Mouse (Mus musculus) 416B (cell line): ENCODE results near the gene Fndc8.
A peak's percentile ranks its signal among the peaks of the same experiment; 100 is the strongest.

Experiments
- DNase-seq: peaks from one replicate; pipeline ENCODE4 v3.0.0; 2011; ENCODE audit warnings: low read depth

The Fndc8 gene

DNA sequence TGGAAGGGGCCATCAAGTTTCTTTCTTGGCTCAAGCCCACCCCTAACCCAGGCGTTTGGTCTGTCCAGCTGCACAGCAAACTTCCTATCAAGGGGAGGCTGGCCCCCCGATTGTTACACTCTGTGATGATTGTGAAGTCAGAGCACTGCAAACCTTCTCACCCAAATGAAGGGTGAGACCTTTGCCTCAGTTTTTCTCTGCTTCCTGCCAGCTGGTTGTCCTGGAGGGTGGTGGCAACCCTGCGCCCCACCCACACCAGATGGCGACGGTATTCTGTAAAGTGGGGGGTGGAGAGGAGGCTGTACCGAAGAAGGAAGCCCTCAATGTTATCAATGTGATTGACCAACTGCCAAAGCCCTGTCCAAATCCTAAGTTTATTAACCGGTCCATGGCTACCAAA is at the start of gene Fndc8:
Gene Fndc8 (plus strand): TSS at position 189 of the 400 bp plus-strand sequence.
- DNase-seq = no peak

DNA sequence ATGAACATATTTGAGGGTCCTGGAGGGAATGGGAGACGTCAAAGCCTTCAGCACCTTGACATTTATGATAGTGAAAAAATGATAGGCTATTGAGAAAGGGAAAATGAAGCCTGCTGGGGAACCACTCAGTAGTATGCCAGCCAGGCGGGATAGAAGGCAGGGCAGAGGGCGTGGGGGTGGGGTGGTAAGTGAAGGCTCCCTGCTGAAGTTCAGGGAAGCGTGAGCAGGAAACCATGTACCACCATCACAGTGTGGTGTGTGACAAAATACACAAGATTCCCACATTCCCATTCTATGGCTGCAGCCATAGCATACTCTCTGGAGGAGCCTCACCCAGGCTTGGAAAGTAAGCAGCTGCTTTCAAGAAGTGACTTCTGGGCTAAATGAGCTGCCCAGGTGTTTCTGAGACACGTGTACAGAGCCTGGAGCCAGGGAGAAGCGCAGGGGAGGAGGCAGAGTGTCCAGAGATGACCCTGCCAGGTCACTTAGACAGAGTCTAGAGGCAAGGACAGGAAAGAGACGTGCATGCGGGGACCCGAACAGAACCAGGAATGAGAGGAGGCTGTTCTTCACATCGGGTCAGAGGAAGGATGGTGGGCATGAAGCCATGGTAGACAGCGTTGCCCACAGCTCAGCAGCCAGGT is 47.0 kb upstream of the Fndc8 start:
- no peak for DNase-seq

GRCm38 (mm10) chr11:82845415-82846078 is 46.4 kb upstream of the Fndc8 start:
- DNase-seq = peak; percentile 89

GRCm38 (mm10) chr11:82846079-82846436 is 45.9 kb upstream of the Fndc8 start:
- DNase-seq = peak; percentile 74

DNA sequence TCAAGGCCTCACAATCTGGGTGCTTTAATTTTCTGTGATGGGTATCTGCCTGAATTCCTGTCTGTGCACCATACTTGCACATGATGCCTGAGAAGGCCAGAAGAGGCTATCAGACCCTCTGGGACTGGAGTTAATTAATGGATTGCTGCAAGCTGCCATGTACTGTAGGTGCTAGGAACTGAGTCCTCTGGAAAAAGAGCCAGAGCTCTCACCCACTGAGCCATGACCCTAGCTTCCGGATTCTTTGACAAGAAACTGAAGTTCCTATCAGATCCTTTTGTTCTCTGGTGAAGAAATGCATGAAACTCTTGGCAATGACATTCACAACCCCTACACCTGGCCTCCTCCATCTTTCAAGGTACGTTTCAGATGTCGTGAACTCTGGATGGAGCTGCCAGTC is 45.0 kb upstream of the Fndc8 start:
- no peak for DNase-seq

DNA sequence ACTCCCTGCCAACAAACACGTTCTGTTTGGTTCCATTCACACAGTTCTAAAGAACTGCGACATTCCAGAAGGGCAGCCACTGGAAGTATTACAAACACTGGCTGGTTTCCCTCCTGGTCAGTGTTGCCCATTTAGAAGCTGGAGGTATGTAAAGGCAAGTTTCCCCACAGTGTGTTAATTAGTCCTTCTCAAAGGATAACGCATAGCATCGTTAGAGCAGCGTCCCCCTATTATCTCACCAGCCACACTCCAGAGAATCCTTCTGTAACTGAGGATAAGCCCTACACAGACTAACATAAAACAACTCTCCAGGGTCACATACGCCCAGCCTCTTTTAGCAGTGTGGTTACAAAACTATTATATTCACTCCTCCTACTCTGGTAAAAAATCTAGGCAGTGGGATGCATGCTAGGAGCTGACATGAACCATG is 44.3 kb upstream of the Fndc8 start:
- no peak for DNase-seq

DNA sequence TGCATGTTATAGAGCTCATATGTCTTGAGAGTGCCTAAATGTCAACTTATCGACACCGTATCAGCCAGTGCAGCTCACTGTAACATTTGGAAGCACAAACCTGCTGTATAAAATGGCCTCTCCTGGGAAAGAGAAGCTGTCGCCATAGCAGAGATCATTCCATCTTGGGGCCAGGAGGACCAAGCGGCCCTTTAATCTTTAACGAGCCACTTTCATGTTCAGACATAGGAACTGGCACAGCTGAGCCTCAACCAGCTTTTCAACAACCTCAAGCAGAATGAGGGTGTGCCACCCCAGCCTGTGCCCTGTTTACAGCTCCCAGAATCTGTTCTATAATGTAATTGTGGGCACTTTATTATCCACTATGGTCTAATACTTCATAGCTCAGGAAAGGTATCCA is 41.7 kb upstream of the Fndc8 start:
- DNase-seq = no peak

- no peak for DNase-seq
Measured at GRCm38 (mm10) chr11:82852115-82852514, 39.8 kb upstream of the Fndc8 start.

GRCm38 (mm10) chr11:82852540-82852939 is 39.4 kb upstream of the Fndc8 start:
- no peak for DNase-seq

DNA sequence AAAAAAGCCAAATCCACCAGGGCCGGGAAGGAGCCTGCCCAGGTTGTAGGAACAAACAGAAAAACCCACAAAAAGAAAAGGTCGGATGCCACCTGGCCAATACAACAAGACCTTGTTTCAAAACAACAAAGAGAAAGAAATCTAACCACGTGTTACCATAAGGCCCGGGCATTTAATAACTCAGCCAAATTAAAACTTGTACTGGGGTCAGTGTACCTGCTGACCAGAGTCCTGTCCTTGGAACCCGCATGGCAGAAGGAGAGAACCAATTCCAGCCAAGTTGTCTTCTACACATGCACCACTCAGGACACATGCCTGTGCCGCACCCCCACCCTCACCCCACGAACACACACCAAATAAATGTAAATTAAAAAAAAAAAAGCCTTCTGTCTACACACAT is 39.0 kb upstream of the Fndc8 start:
- DNase-seq = no peak

- DNase-seq = no peak
Measured at GRCm38 (mm10) chr11:82854111-82854510, 37.8 kb upstream of the Fndc8 start.

GRCm38 (mm10) chr11:82855327-82855973 is 36.5 kb upstream of the Fndc8 start:
- DNase-seq = no peak

- DNase-seq = no peak
Measured at GRCm38 (mm10) chr11:82856032-82856431, 35.9 kb upstream of the Fndc8 start.

DNA sequence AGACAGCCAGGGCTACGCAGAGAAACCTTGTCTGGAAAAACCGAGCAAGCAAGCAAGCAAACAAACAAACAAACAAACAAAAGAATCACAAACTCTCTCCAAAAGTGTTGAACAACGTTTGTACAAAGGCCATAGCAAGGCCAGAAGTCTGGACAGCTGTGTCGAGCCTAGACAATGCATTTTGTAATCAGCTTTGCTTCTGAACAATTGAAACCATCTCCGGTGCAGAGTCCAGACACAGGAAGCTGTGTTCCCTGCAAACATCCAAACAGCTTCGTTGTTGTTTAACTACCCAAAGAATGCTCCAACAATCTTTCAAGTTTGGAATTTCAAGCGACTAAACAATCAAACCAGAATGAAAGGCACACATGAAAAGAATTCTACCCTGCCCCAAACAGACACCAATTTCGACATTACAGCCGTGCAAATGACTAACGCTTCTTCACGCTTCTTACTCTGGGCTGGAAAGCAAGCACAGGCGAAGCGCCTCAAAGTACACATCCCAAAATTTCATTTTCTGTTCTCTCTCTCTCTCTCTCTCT is 34.5 kb upstream of the Fndc8 start:
- no peak for DNase-seq

- DNase-seq = no peak
Measured at GRCm38 (mm10) chr11:82860759-82861158, 31.2 kb upstream of the Fndc8 start.

DNA sequence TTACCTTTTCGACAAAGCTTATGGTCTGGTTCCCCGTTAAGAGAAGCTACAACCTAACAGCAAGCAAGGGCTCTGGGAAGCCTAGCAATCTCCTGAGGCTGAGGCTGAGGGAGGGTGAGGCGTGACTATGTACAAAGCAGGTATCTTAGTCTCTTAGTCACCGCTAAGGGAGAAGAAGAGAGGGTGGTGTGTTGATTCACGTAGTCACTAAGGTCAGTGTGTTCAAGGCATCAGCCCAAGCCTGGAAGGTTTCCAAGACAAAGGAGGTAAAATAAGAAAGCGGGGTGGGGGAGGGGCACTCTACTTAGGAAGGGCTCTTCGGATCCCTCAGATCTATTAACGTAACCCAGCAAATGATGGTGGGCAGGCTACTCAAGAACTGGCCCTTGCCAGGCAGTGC is 30.4 kb upstream of the Fndc8 start:
- no peak for DNase-seq

DNA sequence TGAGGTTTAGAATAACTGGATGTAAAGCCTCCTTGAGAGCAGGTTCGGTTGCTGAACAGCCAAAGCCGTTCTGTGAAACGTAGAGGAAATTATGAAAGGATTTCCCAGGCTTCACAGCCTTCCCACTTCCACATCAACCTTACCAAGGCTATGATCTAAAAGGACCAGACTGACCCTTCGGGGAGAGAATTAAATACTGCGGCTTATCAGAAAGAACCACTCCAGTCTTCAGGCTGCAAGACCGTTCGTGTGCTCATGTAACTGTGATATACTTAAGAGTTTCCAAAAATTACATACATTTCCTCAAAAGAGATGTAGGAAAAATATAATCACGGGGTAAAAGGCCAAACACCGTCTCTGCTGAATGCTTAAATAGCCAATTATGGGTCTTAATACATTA is 29.3 kb upstream of the Fndc8 start:
- no peak for DNase-seq

GRCm38 (mm10) chr11:82863059-82863458 is 28.9 kb upstream of the Fndc8 start:
- no peak for DNase-seq

DNA sequence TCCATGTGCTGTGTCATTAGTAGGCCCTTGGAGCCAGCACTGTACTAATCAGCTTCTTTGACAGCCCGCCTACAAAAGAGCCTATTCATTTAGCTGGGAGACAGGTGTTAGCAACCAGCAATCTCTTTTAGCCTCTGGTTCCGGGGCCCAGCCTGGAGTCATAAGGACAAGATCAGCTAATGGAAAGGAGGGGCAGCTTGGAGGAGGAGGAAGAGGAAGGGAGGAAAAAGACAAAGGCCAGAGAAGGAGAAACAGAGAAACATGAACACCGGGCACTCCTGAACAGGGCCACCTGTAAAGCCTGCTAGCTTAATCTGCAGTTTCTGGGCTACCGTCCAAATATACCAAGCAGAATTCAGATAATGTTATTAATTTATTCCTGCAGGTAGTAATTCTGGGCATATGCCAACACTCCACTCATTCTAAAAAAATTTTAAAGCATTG is 28.4 kb upstream of the Fndc8 start:
- DNase-seq = no peak

DNA sequence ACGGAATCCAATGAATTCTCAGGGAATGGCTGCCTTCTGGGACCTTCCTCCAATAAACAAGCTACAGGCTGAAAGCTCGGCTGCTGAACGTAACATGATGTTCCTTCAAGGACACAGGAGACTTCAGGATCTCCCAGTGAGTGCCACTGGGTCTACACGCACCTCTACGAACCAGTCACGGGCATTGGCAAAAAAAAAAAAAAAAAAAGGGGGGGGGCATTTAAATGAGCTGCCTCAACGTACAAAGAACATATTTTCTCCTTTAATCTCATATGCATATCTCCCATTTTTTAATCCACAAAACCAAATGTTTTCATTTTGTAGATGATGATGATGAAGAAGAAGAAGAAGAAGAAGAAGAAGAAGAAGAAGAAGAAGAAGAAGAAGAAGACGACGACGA is 26.0 kb upstream of the Fndc8 start:
- DNase-seq = no peak

DNA sequence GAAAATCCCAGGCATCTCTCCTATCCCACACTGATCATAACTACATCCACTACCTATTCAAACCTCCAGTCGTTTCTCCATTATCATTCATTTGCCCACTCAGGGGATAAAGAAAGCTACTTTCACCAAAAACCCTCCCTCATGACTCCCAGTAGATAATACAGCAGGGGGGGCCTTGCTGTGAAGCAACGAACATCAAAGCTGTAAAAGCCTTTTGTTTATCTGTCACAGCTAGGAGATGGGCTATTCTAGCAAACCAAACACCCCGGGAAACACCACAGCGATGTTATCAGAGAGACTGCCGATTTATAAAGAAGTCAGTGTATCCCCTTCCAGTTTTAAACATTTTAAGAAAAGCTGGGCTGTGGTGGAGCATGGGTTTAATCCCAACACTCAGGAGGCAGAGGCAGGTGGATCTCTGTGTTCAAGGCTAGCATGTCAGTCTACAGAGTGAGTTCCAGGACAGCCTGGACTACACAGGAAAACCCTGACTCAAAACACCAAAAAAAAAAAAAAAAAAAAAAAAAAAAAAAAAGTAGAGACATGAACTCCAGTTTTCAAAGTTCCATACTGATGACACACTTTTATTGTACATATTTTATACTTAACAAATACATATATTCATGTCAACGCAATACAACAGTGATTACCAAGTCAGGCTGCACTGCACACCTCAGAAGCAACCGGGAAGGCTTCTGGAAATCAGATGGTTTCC is 24.9 kb upstream of the Fndc8 start:
- no peak for DNase-seq

DNA sequence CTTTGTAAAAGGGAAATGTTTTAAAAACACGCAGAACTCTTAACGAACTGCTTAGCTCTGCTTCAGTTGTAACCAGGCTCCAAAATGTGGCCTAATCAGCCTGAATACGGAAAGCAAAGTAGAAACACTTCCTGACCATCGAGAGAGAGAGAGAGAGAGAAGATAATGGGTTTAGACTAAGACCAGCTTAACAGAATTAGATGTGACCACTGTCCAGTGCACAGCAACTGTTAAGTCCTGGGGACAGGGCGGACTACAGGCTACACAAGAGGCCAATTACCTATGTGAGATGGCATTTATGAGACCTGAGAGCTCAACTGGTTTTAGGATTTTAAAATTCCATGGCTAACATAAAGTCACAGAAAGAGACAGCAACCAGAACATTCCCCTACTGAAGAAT is 24.0 kb upstream of the Fndc8 start:
- DNase-seq = no peak
